Mouse (Mus musculus) lung, embryonic 15.5 days (tissue): Measurements from ENCODE around the gene Cnot8. TPM values are rescaled to one million over a fixed set of nuclear protein-coding genes. Genes with fewer than 3 reads are reported as not detected.

ENCODE experiments used
- ATAC-seq: fragments of 200-750 bp; cut with Nextera tagmentation; 2 replicates; pipeline ENCODE4 v1.8.0; 2017; ENCODE audit warnings: moderate number of reproducible peaks, borderline replicate concordance; ENCODE audit not compliant: low FRiP score, low TSS enrichment; ENCODE audit errors: extremely low read depth
- H3K27ac ChIP-seq: fragments of 300-500 bp; sonication (generic); 2 replicates; pipeline ENCODE4 v1.5.1; 2015; ENCODE audit warnings: moderate library complexity, mild to moderate bottlenecking, inconsistent platforms
- H3K27me3 ChIP-seq: fragments of 300-500 bp; sonication (generic); 2 replicates; pipeline ENCODE4 v1.6.1; 2015; ENCODE audit warnings: inconsistent platforms
- H3K36me3 ChIP-seq: fragments of 300-500 bp; sonication (generic); 2 replicates; pipeline ENCODE4 v1.6.1; 2015; ENCODE audit warnings: inconsistent platforms
- H3K4me1 ChIP-seq: fragments of 300-500 bp; sonication (generic); 2 replicates; pipeline ENCODE4 v1.6.1; 2015; ENCODE audit warnings: inconsistent platforms
- H3K4me2 ChIP-seq: fragments of 300-500 bp; sonication (generic); 2 replicates; pipeline ENCODE4 v1.6.1; 2015; ENCODE audit warnings: inconsistent platforms, mild to moderate bottlenecking, moderate library complexity
- H3K4me3 ChIP-seq: fragments of 300-500 bp; sonication (generic); 2 replicates; pipeline ENCODE4 v1.5.1; 2015; ENCODE audit warnings: mild to moderate bottlenecking, inconsistent platforms
- H3K9ac ChIP-seq: fragments of 300-500 bp; sonication (generic); 2 replicates; pipeline ENCODE4 v1.6.1; 2015; ENCODE audit warnings: inconsistent platforms
- H3K9me3 ChIP-seq: fragments of 300-500 bp; sonication (generic); 2 replicates; pipeline ENCODE4 v1.6.1; 2016; ENCODE audit warnings: inconsistent platforms
- WGBS: fragments of 180-500 bp; shearing (Covaris S2); methylation state at CpG from one replicate; pipeline ENCODE4 v1.1.7; 2015; 5-methylcytosine and 5-hydroxymethylcytosine counted together
- polyA plus RNA-seq: library from polyadenylated mRNA; unstranded; fragments of >200 nt; fragmentation: Nextera tagmentation; extraction: Ambion mirVana; gene quantifications from 2 replicates; pipeline ENCODE4 v1.2.1, GENCODE M21; 2015

Cnot8 gene
- polyA plus RNA-seq, 1 experiment from 2014 or later: 96.1 TPM

DNA sequence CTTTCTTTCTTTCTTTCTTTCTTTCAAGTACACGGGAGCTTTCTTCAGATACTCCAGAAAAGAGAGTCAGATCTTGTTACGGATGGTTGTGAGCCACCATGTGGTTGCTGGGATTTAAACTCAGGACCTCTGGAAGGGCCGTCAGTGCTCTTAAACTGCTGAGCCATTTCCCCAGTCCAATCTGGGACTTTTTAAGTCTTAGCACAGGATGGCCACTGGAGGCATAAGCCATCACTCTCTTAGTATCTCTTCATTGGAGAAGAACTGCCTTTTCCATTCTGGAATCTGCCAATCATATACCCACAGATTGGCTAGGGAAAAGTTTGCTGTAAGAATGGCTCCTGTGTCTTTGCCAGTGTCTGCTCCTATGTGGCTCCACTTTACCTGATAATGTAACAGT, 3.1 kb downstream of the Cnot8 start:
- WGBS: 47% methylated on average over 3 of the region's 3 CpGs
- Histone ChIP-seq H3K4me1 (peaks cover 16% of the 10 kb centered on the region), H3K36me3 (peaks cover 25% of the 10 kb centered on the region), H3K4me3 (no peak overlapping the region), H3K9ac (no peak overlapping the region), H3K4me2 (no peak overlapping the region), H3K9me3 (no peaks in the 10 kb centered on the region), H3K27me3 (no peaks in the 10 kb centered on the region), H3K27ac (no peak overlapping the region)
- no peak for ATAC-seq

DNA sequence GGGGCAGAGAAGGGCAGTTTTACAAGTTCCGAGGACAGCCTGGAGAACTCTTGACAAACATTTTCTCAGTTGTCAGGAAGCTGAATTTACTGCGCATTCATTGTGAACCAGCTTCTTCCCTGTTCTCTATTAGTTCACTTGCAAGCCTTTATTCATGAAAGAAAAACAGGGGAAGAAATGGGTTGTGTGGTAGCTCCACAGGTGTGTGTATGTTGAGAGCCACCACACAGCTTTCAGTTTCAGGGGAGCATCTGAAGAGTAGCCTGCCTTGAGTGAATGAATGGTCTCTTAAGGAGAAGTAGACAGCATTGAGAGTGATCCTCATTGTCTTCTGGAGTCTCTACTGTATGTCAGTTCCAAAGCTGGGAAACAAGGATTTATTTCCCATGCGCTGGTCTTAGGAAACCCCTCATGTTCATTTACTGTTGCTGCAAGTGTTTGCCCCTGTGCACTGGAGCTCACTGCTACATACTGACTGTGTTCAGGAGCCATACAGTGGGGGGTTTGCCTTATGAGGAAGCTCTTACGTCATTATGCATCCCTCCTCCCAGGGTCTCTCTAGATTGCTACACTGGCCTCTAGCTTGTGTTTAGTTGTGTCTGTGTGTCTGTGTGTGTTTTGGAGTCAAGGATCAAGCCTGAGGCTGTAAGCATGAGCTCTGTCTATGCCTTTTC, 3.8 kb downstream of the Cnot8 start:
- no peak overlapping the region for H3K9ac ChIP-seq
- no peak overlapping the region for H3K4me3 ChIP-seq
- no peak for ATAC-seq
- 79% methylated on average over 4 of the region's 4 CpGs for WGBS
- H3K36me3 ChIP-seq: peaks cover 33% of the 10 kb centered on the region
- H3K9me3 ChIP-seq: no peaks in the 10 kb centered on the region
- no peak overlapping the region for H3K27ac ChIP-seq
- no peaks in the 10 kb centered on the region for H3K27me3 ChIP-seq
- H3K4me2 ChIP-seq: no peak overlapping the region
- peaks cover 16% of the 10 kb centered on the region for H3K4me1 ChIP-seq

DNA sequence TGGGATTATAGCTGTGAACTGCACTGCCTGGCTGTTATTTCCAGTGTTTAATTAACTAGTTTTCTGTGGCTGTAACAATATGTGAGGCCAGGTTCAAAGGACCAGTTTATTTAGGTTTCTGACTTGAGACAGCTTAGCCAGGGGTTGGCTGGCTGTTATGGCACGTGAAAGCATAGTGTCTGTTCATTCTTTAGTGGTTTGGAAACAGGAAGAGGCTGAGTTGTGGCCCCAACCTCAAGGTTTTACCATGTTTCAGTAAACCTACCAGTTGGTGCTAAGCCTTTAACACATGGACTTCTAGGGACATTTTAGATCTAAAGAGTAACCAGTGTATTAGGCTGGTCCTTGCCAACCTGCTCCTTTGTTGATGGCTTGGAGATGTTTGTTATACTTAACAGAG, 12.6 kb downstream of the Cnot8 start:
- no peak overlapping the region for H3K27ac ChIP-seq

DNA sequence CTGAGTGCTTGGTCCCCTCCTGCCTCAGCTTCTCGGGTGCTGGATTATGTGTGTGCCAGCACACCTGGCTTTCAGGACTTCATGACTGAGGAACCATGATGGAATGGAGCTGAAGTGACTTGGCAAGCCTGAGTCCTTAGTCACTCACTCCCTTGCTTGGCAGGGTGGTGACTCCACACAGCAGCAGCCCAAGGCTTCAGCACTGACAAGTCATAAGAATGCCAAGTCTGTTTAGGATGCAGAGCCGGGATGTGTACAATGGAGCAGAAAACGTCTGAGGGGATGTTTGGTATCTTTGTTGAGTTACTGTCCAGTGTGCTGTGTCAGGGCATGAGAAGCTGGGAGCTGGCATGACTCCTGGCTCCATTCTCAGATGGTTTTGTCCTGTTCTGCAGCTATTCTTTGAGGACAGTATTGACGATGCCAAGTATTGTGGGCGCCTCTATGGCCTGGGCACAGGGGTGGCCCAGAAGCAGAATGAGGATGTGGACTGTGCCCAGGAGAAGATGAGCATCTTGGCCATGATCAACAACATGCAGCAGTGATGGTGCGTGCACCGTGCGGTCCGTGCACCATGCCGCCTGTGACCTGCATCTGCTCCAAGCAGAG, 13.2 kb downstream of the Cnot8 start:
- Histone ChIP-seq H3K4me1 (no peaks in the 10 kb centered on the region), H3K27me3 (no peaks in the 10 kb centered on the region), H3K4me3 (no peak overlapping the region), H3K27ac (no peak overlapping the region), H3K4me2 (no peak overlapping the region), H3K36me3 (peaks cover 88% of the 10 kb centered on the region), H3K9me3 (no peaks in the 10 kb centered on the region), H3K9ac (no peak overlapping the region)
- 90% methylated on average over 10 of the region's 10 CpGs for WGBS
- ATAC-seq: no peak

More for the DNA sequence above, 12.6 kb downstream of the Cnot8 start:
- H3K27me3 ChIP-seq: no peaks in the 10 kb centered on the region
- no peaks in the 10 kb centered on the region for H3K9me3 ChIP-seq
- peaks cover 88% of the 10 kb centered on the region for H3K36me3 ChIP-seq
- H3K4me1 ChIP-seq: no peaks in the 10 kb centered on the region
- H3K9ac ChIP-seq: no peak overlapping the region
- 86% methylated on average over 1 of the region's 1 CpGs for WGBS
- no peak for ATAC-seq
- H3K4me3 ChIP-seq: no peak overlapping the region
- no peak overlapping the region for H3K4me2 ChIP-seq

DNA sequence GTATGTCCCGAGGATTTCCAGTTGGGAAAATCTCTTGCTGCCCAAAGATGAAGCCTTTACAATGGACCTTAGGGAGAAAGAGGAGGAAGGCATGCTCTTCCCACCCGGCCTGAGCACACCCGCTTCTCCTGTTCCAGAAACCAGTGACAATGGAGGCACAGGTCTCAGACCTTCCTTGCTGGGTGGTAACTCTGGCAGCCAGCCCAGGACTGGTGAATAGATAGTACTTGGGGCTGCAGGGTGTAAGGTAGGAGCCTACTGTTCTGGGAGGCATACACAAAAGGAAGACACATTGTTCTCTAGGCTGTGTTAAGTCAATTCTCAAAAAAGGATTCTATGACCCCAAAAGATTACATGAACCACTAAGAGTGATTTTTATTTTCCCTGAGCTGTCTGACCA, 16.7 kb downstream of the Cnot8 start:
- Histone ChIP-seq H3K4me3 (no peak overlapping the region), H3K4me1 (no peaks in the 10 kb centered on the region), H3K27ac (no peak overlapping the region), H3K36me3 (peaks cover 72% of the 10 kb centered on the region), H3K9ac (no peak overlapping the region), H3K27me3 (no peaks in the 10 kb centered on the region), H3K9me3 (no peaks in the 10 kb centered on the region), H3K4me2 (no peak overlapping the region)
- WGBS: 83% methylated on average over 3 of the region's 3 CpGs
- ATAC-seq: no peak

DNA sequence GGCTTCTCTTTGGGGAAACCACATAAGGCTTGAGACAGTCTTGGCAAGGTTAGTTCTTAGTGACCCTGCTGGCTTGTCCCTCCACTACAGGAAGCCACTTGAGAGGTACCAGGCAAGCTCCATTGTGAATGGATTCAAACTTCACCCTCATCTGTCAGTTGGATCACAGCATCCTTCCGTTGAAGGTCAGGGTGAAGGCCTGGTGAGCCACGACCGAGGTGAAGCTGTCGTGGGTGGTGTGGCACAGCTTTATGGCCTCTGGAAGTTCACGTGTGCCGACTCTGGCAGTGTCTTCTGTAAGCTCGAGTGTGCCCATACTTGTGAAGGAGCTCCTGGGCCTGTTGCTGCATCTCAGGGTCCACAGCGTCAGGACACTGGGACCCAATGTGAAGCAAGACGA, 17.4 kb downstream of the Cnot8 start:
- no peak overlapping the region for H3K4me2 ChIP-seq
- ATAC-seq: no peak
- no peaks in the 10 kb centered on the region for H3K27me3 ChIP-seq
- peaks cover 69% of the 10 kb centered on the region for H3K36me3 ChIP-seq
- no peak overlapping the region for H3K4me3 ChIP-seq
- H3K27ac ChIP-seq: no peak overlapping the region
- no peaks in the 10 kb centered on the region for H3K9me3 ChIP-seq
- WGBS: 89% methylated on average over 9 of the region's 9 CpGs
- no peak overlapping the region for H3K9ac ChIP-seq
- H3K4me1 ChIP-seq: no peaks in the 10 kb centered on the region

DNA sequence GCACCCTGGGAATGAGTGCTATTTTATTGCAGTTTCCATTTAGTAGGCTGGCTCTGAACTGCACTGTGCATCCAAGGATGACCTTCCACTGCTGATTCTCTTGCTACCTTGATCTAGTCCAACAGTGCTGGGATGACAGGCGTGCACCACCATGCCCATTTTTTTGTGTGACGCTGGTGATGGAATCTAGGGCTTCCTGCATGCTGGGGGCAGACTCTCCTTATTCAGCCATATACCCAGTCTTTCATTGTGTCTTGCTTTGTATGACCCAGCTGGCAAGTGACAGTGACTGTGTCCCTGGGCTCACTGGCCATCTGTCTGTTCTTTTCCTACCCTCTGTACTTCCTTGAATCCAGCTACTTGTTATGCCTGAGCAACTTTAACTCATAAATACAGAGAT, 19.8 kb downstream of the Cnot8 start:
- WGBS: 90% methylated on average over 2 of the region's 2 CpGs
- Histone ChIP-seq H3K4me2 (no peak overlapping the region), H3K27me3 (no peaks in the 10 kb centered on the region), H3K27ac (no peak overlapping the region), H3K9me3 (no peaks in the 10 kb centered on the region), H3K4me1 (no peaks in the 10 kb centered on the region), H3K9ac (no peak overlapping the region), H3K36me3 (peaks cover 63% of the 10 kb centered on the region), H3K4me3 (no peak overlapping the region)
- no peak for ATAC-seq

DNA sequence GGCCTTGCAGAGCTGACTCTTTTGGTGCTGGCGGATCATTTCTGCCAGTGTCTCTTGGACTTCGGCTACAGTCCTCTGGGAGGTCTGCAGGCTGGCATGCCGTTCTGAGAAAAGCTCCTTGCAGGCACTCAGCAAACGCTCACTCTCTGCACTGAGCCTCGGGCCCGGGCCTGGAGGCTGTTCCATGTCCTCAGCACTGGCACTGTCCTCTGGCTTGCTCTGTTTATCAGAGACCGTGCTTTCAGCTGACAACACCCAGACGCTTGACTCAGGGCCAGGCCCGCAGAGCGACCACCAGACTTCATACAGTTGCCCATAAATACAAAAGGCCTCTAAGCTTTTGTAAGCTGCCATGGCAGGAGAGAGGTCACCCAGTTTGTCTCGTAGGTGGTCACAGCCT, 21.1 kb downstream of the Cnot8 start:
- Histone ChIP-seq H3K4me3 (no peak overlapping the region), H3K9ac (no peak overlapping the region), H3K27ac (no peak overlapping the region), H3K27me3 (no peaks in the 10 kb centered on the region), H3K4me2 (no peak overlapping the region), H3K9me3 (no peaks in the 10 kb centered on the region), H3K4me1 (no peaks in the 10 kb centered on the region), H3K36me3 (peaks cover 63% of the 10 kb centered on the region)
- WGBS: 57% methylated on average over 11 of the region's 11 CpGs
- no peak for ATAC-seq

DNA sequence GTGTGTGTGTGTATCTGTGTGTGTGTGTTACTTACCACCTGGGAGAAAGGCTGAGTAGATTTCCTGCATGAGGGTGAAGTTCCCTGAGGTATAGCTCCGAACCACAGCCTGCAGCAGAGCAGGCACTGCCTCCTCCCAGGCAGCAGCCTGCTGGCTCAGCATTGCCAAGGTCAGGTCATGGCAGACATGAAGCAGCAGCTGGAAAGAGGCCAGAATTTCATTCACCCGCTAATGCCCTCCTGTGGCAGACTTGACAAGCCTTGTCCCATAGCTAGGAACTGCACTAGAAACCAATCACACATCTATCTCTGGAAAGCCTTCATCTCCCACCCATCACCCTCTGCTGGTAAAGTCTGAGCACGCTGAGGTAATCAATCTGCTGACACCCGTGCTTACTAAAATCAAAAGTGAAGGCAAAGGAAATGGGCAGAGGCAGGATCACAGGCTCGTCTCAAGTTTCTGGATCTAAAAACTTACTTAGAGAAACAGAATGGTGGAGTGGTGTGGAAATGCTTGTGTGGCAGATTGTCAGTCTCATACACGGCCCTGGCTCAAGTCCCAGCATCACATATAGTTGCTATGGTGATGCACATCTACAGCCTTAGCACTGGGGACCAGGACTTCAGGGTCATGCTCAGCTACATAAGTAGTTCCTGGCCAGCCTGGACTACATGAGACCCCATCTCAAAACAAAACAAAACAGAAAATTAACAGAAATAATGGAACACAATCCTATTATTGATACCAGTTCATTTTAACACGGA, 22.6 kb downstream of the Cnot8 start:
- ATAC-seq: peak; percentile 53
- no peaks in the 10 kb centered on the region for H3K4me1 ChIP-seq
- H3K27ac ChIP-seq: no peak overlapping the region
- 51% methylated on average over 7 of the region's 7 CpGs for WGBS
- H3K36me3 ChIP-seq: peaks cover 64% of the 10 kb centered on the region
- no peak overlapping the region for H3K4me3 ChIP-seq
- no peaks in the 10 kb centered on the region for H3K9me3 ChIP-seq
- H3K4me2 ChIP-seq: no peak overlapping the region
- H3K27me3 ChIP-seq: no peaks in the 10 kb centered on the region
- no peak overlapping the region for H3K9ac ChIP-seq

DNA sequence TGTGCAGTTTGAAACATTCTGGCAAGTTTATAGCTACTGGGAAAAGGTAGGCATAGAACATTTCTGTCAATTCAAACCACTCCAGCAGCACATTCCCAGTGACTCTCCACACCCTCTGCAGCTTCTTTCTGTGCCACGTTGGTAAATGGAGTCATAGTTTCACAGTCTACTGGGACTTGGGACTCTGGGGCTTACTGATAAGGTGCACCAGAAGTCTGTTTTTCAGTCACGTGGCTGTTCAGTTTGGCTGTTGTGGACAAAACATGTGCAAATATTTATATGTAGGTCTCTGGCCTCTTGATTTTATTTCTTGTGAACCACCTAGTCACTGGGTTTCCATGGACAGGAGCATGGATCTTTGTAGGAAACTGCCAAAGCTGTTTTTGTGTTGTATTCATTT, 23.6 kb downstream of the Cnot8 start:
- WGBS: 77% methylated on average over 2 of the region's 2 CpGs
- Histone ChIP-seq H3K9ac (no peak overlapping the region), H3K4me2 (no peak overlapping the region), H3K36me3 (peaks cover 67% of the 10 kb centered on the region), H3K9me3 (no peaks in the 10 kb centered on the region), H3K4me1 (no peaks in the 10 kb centered on the region), H3K27ac (no peak overlapping the region), H3K27me3 (no peaks in the 10 kb centered on the region), H3K4me3 (no peak overlapping the region)
- ATAC-seq: no peak

DNA sequence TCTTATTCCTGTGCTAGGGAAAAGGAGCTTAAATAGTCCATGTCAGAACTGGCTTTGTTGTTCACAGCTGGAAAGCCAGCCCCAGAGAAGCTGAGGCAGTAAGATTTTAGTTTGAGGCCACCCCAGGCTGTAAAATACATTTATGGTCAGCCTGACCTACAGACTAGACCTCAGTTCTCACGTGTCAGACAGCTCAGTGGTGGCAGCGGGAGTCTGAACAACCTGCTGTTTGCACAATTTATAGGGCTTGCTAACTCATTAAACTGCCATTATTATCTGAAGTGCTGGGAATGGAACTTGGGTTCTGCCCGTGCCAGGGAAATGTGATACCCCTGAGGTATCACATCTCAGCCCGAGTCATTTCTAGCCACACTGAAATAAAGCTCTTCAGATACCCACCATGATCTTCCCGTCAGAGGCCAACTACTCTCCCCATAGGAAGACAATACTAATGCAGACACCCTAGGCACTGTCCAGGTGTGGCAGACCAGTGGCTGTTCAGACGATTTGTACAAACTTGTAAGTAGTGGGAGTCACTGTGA, 25.4 kb downstream of the Cnot8 start:
- WGBS: 81% methylated on average over 6 of the region's 6 CpGs
- H3K4me3 ChIP-seq: no peak overlapping the region
- ATAC-seq: no peak
- H3K9ac ChIP-seq: no peak overlapping the region
- no peaks in the 10 kb centered on the region for H3K9me3 ChIP-seq
- no peaks in the 10 kb centered on the region for H3K27me3 ChIP-seq
- no peak overlapping the region for H3K27ac ChIP-seq
- no peak overlapping the region for H3K4me2 ChIP-seq
- H3K4me1 ChIP-seq: no peaks in the 10 kb centered on the region
- peaks cover 65% of the 10 kb centered on the region for H3K36me3 ChIP-seq

DNA sequence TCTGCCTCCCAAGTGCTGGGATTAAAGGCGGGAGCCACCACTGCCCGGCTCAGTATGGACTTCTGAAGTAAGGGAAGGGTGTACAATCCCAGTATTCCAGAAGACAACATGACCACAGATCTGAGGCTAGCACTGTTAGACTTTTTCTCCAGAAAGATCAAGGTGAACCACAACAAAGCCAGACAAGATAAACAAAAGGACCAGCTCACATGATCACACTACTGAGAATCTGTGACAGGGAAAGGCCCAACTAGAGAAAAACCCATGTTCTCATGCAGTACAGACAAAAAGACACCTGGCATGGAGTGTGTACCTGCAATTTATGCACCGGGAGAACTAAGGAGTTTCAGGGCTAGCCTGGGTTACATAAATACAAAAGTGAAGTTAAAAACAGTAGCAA, 28.1 kb downstream of the Cnot8 start:
- no peak for ATAC-seq
- H3K9me3 ChIP-seq: no peaks in the 10 kb centered on the region
- no peak overlapping the region for H3K27ac ChIP-seq
- no peak overlapping the region for H3K9ac ChIP-seq
- H3K4me1 ChIP-seq: no peaks in the 10 kb centered on the region
- no peak overlapping the region for H3K4me3 ChIP-seq
- no peaks in the 10 kb centered on the region for H3K27me3 ChIP-seq
- no peak overlapping the region for H3K4me2 ChIP-seq
- WGBS: 97% methylated on average over 3 of the region's 3 CpGs
- peaks cover 84% of the 10 kb centered on the region for H3K36me3 ChIP-seq
